In the genomic region with DNA sequence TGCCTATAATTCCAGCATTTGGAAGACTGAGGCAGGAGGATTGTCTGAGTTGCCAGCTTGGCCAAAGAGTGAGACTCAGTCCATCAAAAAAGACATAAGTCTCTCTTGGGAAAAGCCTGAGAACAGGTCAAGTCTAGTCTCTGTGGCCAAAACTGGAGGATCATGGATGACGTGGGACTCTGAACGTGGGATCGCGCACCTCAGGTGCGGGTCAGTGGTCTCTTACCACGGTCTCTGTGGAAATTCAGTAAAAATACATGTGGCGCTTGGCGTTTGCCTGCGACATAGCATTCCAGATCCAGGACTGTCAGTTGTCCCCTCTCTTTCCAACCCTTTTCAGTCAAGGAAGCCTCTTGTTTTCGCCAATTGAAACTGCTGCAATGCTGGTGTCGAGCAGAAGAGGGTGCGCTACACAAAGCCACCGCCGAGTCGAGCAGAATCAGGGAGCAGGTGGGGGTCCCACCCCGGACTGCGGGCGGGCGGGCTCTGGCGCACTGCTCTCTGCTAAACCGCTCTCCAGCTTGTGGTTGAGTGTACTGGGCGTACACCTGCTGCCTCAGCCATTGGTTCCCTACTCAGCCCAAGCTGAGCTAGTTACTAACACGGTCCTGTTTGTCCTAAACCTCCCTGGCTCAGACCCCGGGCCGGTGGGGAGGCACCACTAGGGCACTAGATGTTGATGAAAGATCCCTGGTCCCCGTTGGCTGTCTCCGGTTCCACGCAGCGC, we compare ENCODE assay signal across 8 mouse cellular contexts. TPM values are rescaled to one million over a fixed set of nuclear protein-coding genes. Genes with fewer than 3 reads are reported as not detected.
DNase-seq lines count a peak whose midpoint lies in the region; ATAC-seq and TF ChIP-seq lines count a peak whose summit lies in the region.

No protein-coding gene starts in this region.

- H3K4me3 ChIP-seq in embryonic facial prominence, embryonic 12.5 days = peak overlapping the region; percentile 21
- peak overlapping the region; percentile 32 for H3K4me3 ChIP-seq in heart, embryonic 11.5 days (ENCODE audit: low read depth, low read length)
- peak overlapping the region; percentile 29 for H3K4me3 ChIP-seq in kidney, embryonic 15.5 days (replicated peaks)
- H3K4me3 ChIP-seq in midbrain, embryonic 15.5 days = peak overlapping the region; percentile 21
- peak overlapping the region; percentile 24 for H3K4me3 ChIP-seq in stomach, postnatal 0 days (ENCODE audit: low read depth, low read length)

- no peak for TF ChIP-seq EP300 in stomach, postnatal 0 days (optimal IDR thresholded peaks at IDR 0.05)

- TF ChIP-seq CTCF in stomach, postnatal 0 days (IDR thresholded peaks at IDR 0.05; ENCODE audit: low read depth) = peak; percentile 72

- H3K27ac ChIP-seq in embryonic facial prominence, embryonic 12.5 days = no peak overlapping the region
- no peak overlapping the region for H3K27ac ChIP-seq in heart, embryonic 11.5 days (ENCODE audit: low read depth, low read length)
- H3K27ac ChIP-seq in kidney, embryonic 15.5 days = no peak overlapping the region
- H3K27ac ChIP-seq in midbrain, embryonic 15.5 days = peak overlapping the region; percentile 74
- H3K27ac ChIP-seq in stomach, postnatal 0 days (replicated peaks) = no peak overlapping the region

- DNase-seq in urinary bladder, postnatal 14 days (ENCODE audit: low spot score) = peak; percentile 32
- DNase-seq in urinary bladder, adult 2 months (ENCODE audit: low spot score) = no peak
- peak; percentile 51 for DNase-seq in liver
- peak; percentile 68 for DNase-seq in stomach, postnatal 0 days (ENCODE audit: low spot score)

- H3K9me3 ChIP-seq in embryonic facial prominence, embryonic 12.5 days = no peaks in the 10 kb centered on the region
- H3K9me3 ChIP-seq in heart, embryonic 11.5 days (replicated peaks; ENCODE audit: control insufficient read depth, low read length) = no peaks in the 10 kb centered on the region
- H3K9me3 ChIP-seq in kidney, embryonic 15.5 days (replicated peaks) = no peaks in the 10 kb centered on the region
- no peaks in the 10 kb centered on the region for H3K9me3 ChIP-seq in midbrain, embryonic 15.5 days
- no peaks in the 10 kb centered on the region for H3K9me3 ChIP-seq in stomach, postnatal 0 days (ENCODE audit: control insufficient read depth, low read length)

- H3K4me1 ChIP-seq in embryonic facial prominence, embryonic 12.5 days = peaks cover 5% of the 10 kb centered on the region
- peaks cover 7% of the 10 kb centered on the region for H3K4me1 ChIP-seq in heart, embryonic 11.5 days (ENCODE audit: control insufficient read depth, insufficient read depth, low read length)
- peaks cover 7% of the 10 kb centered on the region for H3K4me1 ChIP-seq in kidney, embryonic 15.5 days
- peaks cover 11% of the 10 kb centered on the region for H3K4me1 ChIP-seq in midbrain, embryonic 15.5 days
- no peaks in the 10 kb centered on the region for H3K4me1 ChIP-seq in stomach, postnatal 0 days (replicated peaks; ENCODE audit: control insufficient read depth, insufficient read depth)

- H3K4me2 ChIP-seq in embryonic facial prominence, embryonic 12.5 days (replicated peaks) = peak overlapping the region; percentile 49
- H3K4me2 ChIP-seq in heart, embryonic 11.5 days = peak overlapping the region; percentile 65
- peak overlapping the region; percentile 57 for H3K4me2 ChIP-seq in kidney, embryonic 15.5 days
- peak overlapping the region; percentile 45 for H3K4me2 ChIP-seq in midbrain, embryonic 15.5 days
- H3K4me2 ChIP-seq in stomach, postnatal 0 days (replicated peaks; ENCODE audit: low read depth) = peak overlapping the region; percentile 53

- H3K9ac ChIP-seq in embryonic facial prominence, embryonic 12.5 days = peak overlapping the region; percentile 24; the same call in 1 of the 2 replicates
- H3K9ac ChIP-seq in heart, embryonic 11.5 days (ENCODE audit: low read depth, low read length) = peak overlapping the region; percentile 67
- H3K9ac ChIP-seq in kidney, embryonic 15.5 days = peak overlapping the region; percentile 26; the same call in 1 of the 2 replicates
- H3K9ac ChIP-seq in midbrain, embryonic 15.5 days = peak overlapping the region; percentile 32
- H3K9ac ChIP-seq in stomach, postnatal 0 days (ENCODE audit: low read length) = peak overlapping the region; percentile 13; the same call in 1 of the 2 replicates

- no peaks in the 10 kb centered on the region for H3K36me3 ChIP-seq in embryonic facial prominence, embryonic 12.5 days
- no peaks in the 10 kb centered on the region for H3K36me3 ChIP-seq in heart, embryonic 11.5 days (ENCODE audit: control insufficient read depth, insufficient read depth, low read length)
- no peaks in the 10 kb centered on the region for H3K36me3 ChIP-seq in kidney, embryonic 15.5 days
- no peaks in the 10 kb centered on the region; the same call in 1 of the 2 replicates for H3K36me3 ChIP-seq in midbrain, embryonic 15.5 days (replicated peaks)
- no peaks in the 10 kb centered on the region for H3K36me3 ChIP-seq in stomach, postnatal 0 days (ENCODE audit: control insufficient read depth, insufficient read depth, low read length)

- 18% methylated on average over 29 of the region's 29 CpGs for WGBS in embryonic facial prominence, embryonic 12.5 days
- WGBS in heart, embryonic 11.5 days (ENCODE audit: insufficient replicate concordance) = 17% methylated on average over 29 of the region's 29 CpGs
- WGBS in kidney, embryonic 15.5 days = 20% methylated on average over 29 of the region's 29 CpGs
- WGBS in midbrain, embryonic 15.5 days = 15% methylated on average over 29 of the region's 29 CpGs
- 20% methylated on average over 29 of the region's 29 CpGs for WGBS in stomach, postnatal 0 days

- peak; percentile 85 for ATAC-seq in embryonic facial prominence, embryonic 12.5 days (ENCODE audit: insufficient number of reproducible peaks, insufficient read depth, low FRiP score, low TSS enrichment)
- 0 out of 2 replicates have a peak, but pooled peaks have one; percentile 23 for ATAC-seq in heart, embryonic 11.5 days (replicated peaks; ENCODE audit: insufficient number of reproducible peaks, low FRiP score, low TSS enrichment)
- peak; percentile 79 for ATAC-seq in kidney, embryonic 15.5 days (replicated peaks; ENCODE audit: low FRiP score)
- peak; percentile 90 for ATAC-seq in midbrain, embryonic 15.5 days (replicated peaks)
- ATAC-seq in stomach, postnatal 0 days (ENCODE audit: low FRiP score, low TSS enrichment) = peak; percentile 81

- no peaks in the 10 kb centered on the region for H3K27me3 ChIP-seq in embryonic facial prominence, embryonic 12.5 days
- H3K27me3 ChIP-seq in heart, embryonic 11.5 days (ENCODE audit: control insufficient read depth, insufficient read depth, low read length) = 0 out of 2 replicates have a peak, but pooled peaks cover 5% of the 10 kb centered on the region
- peaks cover 5% of the 10 kb centered on the region; the same call in 1 of the 2 replicates for H3K27me3 ChIP-seq in kidney, embryonic 15.5 days
- no peaks in the 10 kb centered on the region for H3K27me3 ChIP-seq in midbrain, embryonic 15.5 days (replicated peaks)
- H3K27me3 ChIP-seq in stomach, postnatal 0 days (ENCODE audit: control insufficient read depth, insufficient read depth, low read length) = no peaks in the 10 kb centered on the region

RNA-seq across cellular contexts. Expression of gene Agtrap, which starts 14.1 kb away (rescaled TPM):
- 20.4 and 25.4 TPM in 2 replicates for polyA plus RNA-seq in urinary bladder, adult 2 months (2012; rRNA removed)
- polyA plus RNA-seq in embryonic facial prominence, embryonic 12.5 days (2016; fragmentation: Nextera tagmentation; extraction: Ambion mirVana) = 12.0 and 14.0 TPM in 2 replicates
- 12.7 and 17.6 TPM in 2 replicates for polyA plus RNA-seq in heart, embryonic 11.5 days (2014; fragmentation: Nextera tagmentation; extraction: Ambion mirVana)
- 20.6 and 24.4 TPM in 2 replicates for polyA plus RNA-seq in kidney, embryonic 15.5 days (2015; fragmentation: Nextera tagmentation; extraction: Ambion mirVana)
- polyA plus RNA-seq in midbrain, embryonic 15.5 days (2015; fragmentation: Nextera tagmentation; extraction: Ambion mirVana) = 5.5 and 6.4 TPM in 2 replicates
- polyA plus RNA-seq in stomach, postnatal 0 days (2015; fragmentation: Nextera tagmentation; extraction: Ambion mirVana) = 23.2 and 26.9 TPM in 2 replicates

RNA-seq across cellular contexts. Expression of gene Mad2l2, which starts 28.2 kb away (rescaled TPM):
- 25.3 and 28.7 TPM in 2 replicates for polyA plus RNA-seq in urinary bladder, adult 2 months (2012; rRNA removed)
- 80.2 and 87.3 TPM in 2 replicates for polyA plus RNA-seq in embryonic facial prominence, embryonic 12.5 days (2016; fragmentation: Nextera tagmentation; extraction: Ambion mirVana)
- 45.3 and 47.2 TPM in 2 replicates for polyA plus RNA-seq in heart, embryonic 11.5 days (2014; fragmentation: Nextera tagmentation; extraction: Ambion mirVana)
- polyA plus RNA-seq in kidney, embryonic 15.5 days (2015; fragmentation: Nextera tagmentation; extraction: Ambion mirVana) = 65.5 and 69.8 TPM in 2 replicates
- polyA plus RNA-seq in midbrain, embryonic 15.5 days (2015; fragmentation: Nextera tagmentation; extraction: Ambion mirVana) = 99.2 and 112 TPM in 2 replicates
- polyA plus RNA-seq in stomach, postnatal 0 days (2015; fragmentation: Nextera tagmentation; extraction: Ambion mirVana) = 24.6 and 25.0 TPM in 2 replicates

RNA-seq across cellular contexts. Expression of gene Draxin, which starts 28.5 kb away (rescaled TPM):
- 0.01 and 0.04 TPM in 2 replicates for polyA plus RNA-seq in urinary bladder, adult 2 months (2012; rRNA removed)
- polyA plus RNA-seq in embryonic facial prominence, embryonic 12.5 days (2016; fragmentation: Nextera tagmentation; extraction: Ambion mirVana) = 1.7 and 1.8 TPM in 2 replicates
- polyA plus RNA-seq in heart, embryonic 11.5 days (2014; fragmentation: Nextera tagmentation; extraction: Ambion mirVana) = 0.06 and 0.16 TPM in 2 replicates
- polyA plus RNA-seq in kidney, embryonic 15.5 days (2015; fragmentation: Nextera tagmentation; extraction: Ambion mirVana) = 0.46 and 0.62 TPM in 2 replicates
- 15.1 and 15.7 TPM in 2 replicates for polyA plus RNA-seq in midbrain, embryonic 15.5 days (2015; fragmentation: Nextera tagmentation; extraction: Ambion mirVana)
- 0.01 TPM in 1 of 2 replicates, not detected in the other for polyA plus RNA-seq in stomach, postnatal 0 days (2015; fragmentation: Nextera tagmentation; extraction: Ambion mirVana)

RNA-seq across cellular contexts. Expression of gene Fbxo6, which starts 50.0 kb away (rescaled TPM):
- 66.4 and 70.1 TPM in 2 replicates for polyA plus RNA-seq in urinary bladder, adult 2 months (2012; rRNA removed)
- 10.6 and 10.8 TPM in 2 replicates for polyA plus RNA-seq in embryonic facial prominence, embryonic 12.5 days (2016; fragmentation: Nextera tagmentation; extraction: Ambion mirVana)
- polyA plus RNA-seq in heart, embryonic 11.5 days (2014; fragmentation: Nextera tagmentation; extraction: Ambion mirVana) = 23.3 and 24.5 TPM in 2 replicates
- polyA plus RNA-seq in kidney, embryonic 15.5 days (2015; fragmentation: Nextera tagmentation; extraction: Ambion mirVana) = 15.5 and 19.9 TPM in 2 replicates
- 21.6 and 21.7 TPM in 2 replicates for polyA plus RNA-seq in midbrain, embryonic 15.5 days (2015; fragmentation: Nextera tagmentation; extraction: Ambion mirVana)
- polyA plus RNA-seq in stomach, postnatal 0 days (2015; fragmentation: Nextera tagmentation; extraction: Ambion mirVana) = 26.8 and 28.1 TPM in 2 replicates

RNA-seq across cellular contexts. Expression of gene Fbxo44, which starts 58.3 kb away (rescaled TPM):
- polyA plus RNA-seq in urinary bladder, adult 2 months (2012; rRNA removed) = 18.3 and 19.0 TPM in 2 replicates
- 19.7 and 23.6 TPM in 2 replicates for polyA plus RNA-seq in embryonic facial prominence, embryonic 12.5 days (2016; fragmentation: Nextera tagmentation; extraction: Ambion mirVana)
- 20.4 and 24.8 TPM in 2 replicates for polyA plus RNA-seq in heart, embryonic 11.5 days (2014; fragmentation: Nextera tagmentation; extraction: Ambion mirVana)
- polyA plus RNA-seq in kidney, embryonic 15.5 days (2015; fragmentation: Nextera tagmentation; extraction: Ambion mirVana) = 11.8 and 13.6 TPM in 2 replicates
- polyA plus RNA-seq in midbrain, embryonic 15.5 days (2015; fragmentation: Nextera tagmentation; extraction: Ambion mirVana) = 93.3 and 97.6 TPM in 2 replicates
- polyA plus RNA-seq in stomach, postnatal 0 days (2015; fragmentation: Nextera tagmentation; extraction: Ambion mirVana) = 4.1 TPM in 2 replicates

Comparison
In these comparisons a context has a peak if more than half of its experiments do, and no peak if none do; other contexts are left out.
1. ATAC-seq: peak in every context shown above with its lines; median percentile 90 in midbrain, embryonic 15.5 days; 85 in embryonic facial prominence, embryonic 12.5 days; 81 in stomach, postnatal 0 days; 79 in kidney, embryonic 15.5 days; 23 in heart, embryonic 11.5 days.
2. H3K9ac ChIP-seq: peak in every context shown above with its lines; median percentile 67 in heart, embryonic 11.5 days; 32 in midbrain, embryonic 15.5 days; 26 in kidney, embryonic 15.5 days; 24 in embryonic facial prominence, embryonic 12.5 days; 13 in stomach, postnatal 0 days.